Mouse (Mus musculus) mouse trophoblast stem cell (cell line): ENCODE measurements around the gene Nptx2.

ENCODE experiments used
- in situ Hi-C, 2 experiments: fragments of 300-500 bp; cut with MseI, MboI; formaldehyde crosslinking; loops; 2 replicates in 1 of 2; 3 replicates in 1 of 2; pipeline ENCODE4 v1.15.1; 2025

The Nptx2 gene

DNA sequence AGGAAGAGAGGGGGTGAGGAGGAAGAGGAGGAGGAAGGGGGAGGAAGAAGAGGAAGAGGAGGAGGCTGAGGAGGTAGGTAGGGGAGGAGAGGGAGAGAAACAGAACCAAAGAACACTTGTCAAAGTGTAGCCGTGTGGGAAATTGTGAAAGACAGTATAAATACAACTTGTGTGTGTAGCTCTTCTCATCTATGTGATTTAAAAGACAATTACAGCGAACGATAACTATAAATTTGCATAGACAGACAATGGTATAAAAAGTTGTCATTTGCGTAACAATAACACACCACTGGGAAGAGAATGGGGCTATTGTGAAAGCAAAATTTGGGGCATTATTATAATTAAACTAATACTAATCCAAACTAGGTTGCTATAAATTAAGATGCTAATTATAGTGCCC lies 20.0 kb downstream of the Nptx2 start:
- in situ Hi-C loops: no loop called here

DNA sequence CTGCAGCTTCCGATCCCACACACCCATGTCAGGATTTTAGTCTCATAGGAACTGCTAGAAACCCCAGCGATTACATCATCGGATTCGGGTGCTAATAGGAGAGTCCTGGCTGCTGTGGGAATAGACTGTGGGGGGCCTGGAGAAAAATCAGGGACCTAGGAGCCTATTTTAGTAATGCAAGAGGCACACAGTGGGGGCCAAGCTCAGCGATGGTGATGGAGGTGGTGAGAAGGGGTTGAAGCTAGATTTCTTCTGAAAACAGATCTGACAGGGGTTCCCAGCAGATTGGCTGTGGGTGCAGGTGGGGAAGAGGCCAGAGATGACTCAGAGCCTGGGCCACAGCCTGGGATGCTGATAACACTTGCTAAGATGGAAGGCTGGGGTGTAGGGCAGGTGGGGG lies 39.4 kb downstream of the Nptx2 start:
- in situ Hi-C loops: no loop called here

DNA sequence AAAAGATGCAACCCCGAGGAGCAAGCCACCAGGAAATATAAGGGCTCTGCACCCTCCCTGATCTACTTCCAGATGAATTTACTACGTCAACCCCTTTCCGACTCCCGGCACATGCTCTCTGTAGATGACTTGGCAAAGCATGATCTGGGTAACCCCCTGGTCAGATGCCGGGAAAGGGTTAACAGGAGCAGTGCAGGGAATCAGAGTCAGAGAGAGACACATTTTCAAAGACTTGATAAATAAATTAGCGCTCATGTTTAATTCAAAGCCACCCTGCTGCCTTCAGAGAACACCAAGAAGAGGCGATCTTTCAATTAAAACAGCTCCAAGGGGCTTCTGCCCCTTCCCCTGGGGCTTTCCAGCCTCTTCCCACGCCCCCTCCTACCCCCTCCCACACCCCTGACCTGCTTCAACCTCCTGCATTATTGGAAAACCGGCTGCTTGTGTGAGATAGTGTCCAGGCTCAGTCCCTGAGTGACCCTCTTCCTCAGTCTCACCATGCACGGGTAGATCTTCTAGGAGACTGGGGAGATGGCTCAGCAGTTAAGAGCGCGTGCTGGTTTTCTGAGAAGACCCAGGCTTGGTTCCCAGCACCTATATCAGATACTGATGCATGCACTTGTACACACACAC lies 45.7 kb downstream of the Nptx2 start:
- in situ Hi-C loops: no loop called here

DNA sequence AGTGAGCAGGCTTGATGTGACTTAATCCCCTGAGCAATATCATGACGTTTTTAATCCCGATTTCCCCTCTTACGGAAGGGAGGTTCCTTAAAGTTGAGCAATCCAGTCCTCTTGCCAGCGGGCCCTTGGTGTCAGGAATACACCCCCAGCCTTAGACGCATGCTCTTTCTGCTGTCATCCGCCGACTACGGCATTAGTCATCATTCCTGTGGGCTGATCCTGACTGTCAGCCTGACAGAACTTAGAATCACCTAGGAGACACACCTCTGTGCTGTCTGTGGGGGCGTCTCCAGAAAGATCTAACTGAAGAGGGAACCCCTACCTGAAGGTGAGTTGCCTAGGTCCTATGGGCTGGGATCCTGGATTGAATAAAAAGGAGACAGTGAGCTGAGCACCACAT lies 49.1 kb downstream of the Nptx2 start:
- in situ Hi-C loops: no loop called here
